Mouse (Mus musculus): ENCODE measurements at regions not wholly inside any gene's neighbourhood (a gene's known extent, or its start where the extent isn't known, plus 50 kb on each side); places are given as distances from the start of the nearest gene placed in this dataset.

DNA sequence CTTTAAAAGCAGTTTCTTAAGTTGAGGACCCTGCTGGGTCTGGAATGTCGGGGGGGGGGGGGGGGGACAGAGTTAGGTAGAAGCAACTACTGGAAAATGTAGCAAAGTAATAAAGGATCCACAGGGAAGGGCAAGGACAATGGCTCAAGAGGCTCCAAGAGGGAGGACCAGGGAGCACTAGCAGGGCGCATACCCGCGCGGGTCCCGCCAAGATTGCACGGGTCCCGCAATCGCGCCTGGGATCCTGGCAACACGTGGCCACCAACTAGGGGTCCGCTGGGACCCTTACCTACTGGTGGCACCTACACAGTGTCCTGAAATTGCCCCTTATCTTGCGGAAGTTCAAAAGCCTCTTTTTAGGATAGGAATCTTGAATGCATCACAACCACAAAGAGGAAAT, 66.4 kb downstream of the Sox4 start:
- TF ChIP-seq CTCF (IDR thresholded peaks at IDR 0.05; ENCODE audit: borderline replicate concordance, control insufficient read depth, extremely low read depth, insufficient read depth, low read length, poor library complexity) (no peak), POLR2A (IDR thresholded peaks at IDR 0.05; ENCODE audit: control insufficient read depth, extremely low read depth, insufficient read depth, low read length, poor library complexity) (no peak)

Data from thymus, adult 2 months (tissue).